Mouse (Mus musculus): Measurements from ENCODE around the gene Kcnmb2. TPM values are rescaled to one million over a fixed set of nuclear protein-coding genes. Genes with fewer than 3 reads are reported as not detected.

Gene Kcnmb2
- polyA plus RNA-seq, 1 experiment: 0.07 TPM

- Histone ChIP-seq H3K27ac (ENCODE audit: control insufficient read depth, insufficient read depth, low read length) (no peak overlapping the region), H3K4me1 (replicated peaks; ENCODE audit: control insufficient read depth, insufficient read depth, low read length) (no peaks in the 10 kb centered on the region), H3K27me3 (ENCODE audit: control insufficient read depth, insufficient read depth, low read length) (no peaks in the 10 kb centered on the region), H3K36me3 (ENCODE audit: control insufficient read depth, insufficient read depth, low read length) (no peaks in the 10 kb centered on the region), H3K4me3 (ENCODE audit: control insufficient read depth, insufficient read depth, low read length) (no peak overlapping the region)
- TF ChIP-seq CTCF (IDR thresholded peaks at IDR 0.05; ENCODE audit: borderline replicate concordance, control insufficient read depth, extremely low read depth, insufficient read depth, low read length, poor library complexity) (no peak), POLR2A (IDR thresholded peaks at IDR 0.05; ENCODE audit: control insufficient read depth, extremely low read depth, insufficient read depth, low read length, poor library complexity) (no peak)
- 93% methylated on average over 4 of the region's 4 CpGs for WGBS
- DNase-seq: no peak
Measured at GRCm38 (mm10) chr3:31985103-31985502, 82.8 kb downstream of the Kcnmb2 start.

- Histone ChIP-seq H3K27me3 (ENCODE audit: control insufficient read depth, insufficient read depth, low read length) (no peaks in the 10 kb centered on the region), H3K36me3 (ENCODE audit: control insufficient read depth, insufficient read depth, low read length) (no peaks in the 10 kb centered on the region)
- 90% methylated on average over 5 of the region's 5 CpGs for WGBS
Measured at GRCm38 (mm10) chr3:31991526-31992045, 89.3 kb downstream of the Kcnmb2 start.

GRCm38 (mm10) chr3:32011566-32011965, 109.3 kb downstream of the Kcnmb2 start:
- no peak for TF ChIP-seq CTCF (IDR thresholded peaks at IDR 0.05; ENCODE audit: borderline replicate concordance, control insufficient read depth, extremely low read depth, insufficient read depth, low read length, poor library complexity)
- TF ChIP-seq POLR2A (IDR thresholded peaks at IDR 0.05; ENCODE audit: control insufficient read depth, extremely low read depth, insufficient read depth, low read length, poor library complexity): no peak
- H3K4me1 ChIP-seq (replicated peaks; ENCODE audit: control insufficient read depth, insufficient read depth, low read length): no peaks in the 10 kb centered on the region
- no peak overlapping the region for H3K27ac ChIP-seq (ENCODE audit: control insufficient read depth, insufficient read depth, low read length)
- WGBS: 91% methylated on average over 5 of the region's 5 CpGs
- H3K27me3 ChIP-seq (ENCODE audit: control insufficient read depth, insufficient read depth, low read length): no peaks in the 10 kb centered on the region
- no peak overlapping the region for H3K4me3 ChIP-seq (ENCODE audit: control insufficient read depth, insufficient read depth, low read length)
- no peaks in the 10 kb centered on the region for H3K36me3 ChIP-seq (ENCODE audit: control insufficient read depth, insufficient read depth, low read length)
- DNase-seq: no peak

More at GRCm38 (mm10) chr3:31991526-31992045, 89.3 kb downstream of the Kcnmb2 start:
- no peak overlapping the region for H3K27ac ChIP-seq (ENCODE audit: control insufficient read depth, insufficient read depth, low read length)
- DNase-seq: no peak
- H3K4me3 ChIP-seq (ENCODE audit: control insufficient read depth, insufficient read depth, low read length): no peak overlapping the region
- TF ChIP-seq POLR2A (IDR thresholded peaks at IDR 0.05; ENCODE audit: control insufficient read depth, extremely low read depth, insufficient read depth, low read length, poor library complexity): no peak
- no peak for TF ChIP-seq CTCF (IDR thresholded peaks at IDR 0.05; ENCODE audit: borderline replicate concordance, control insufficient read depth, extremely low read depth, insufficient read depth, low read length, poor library complexity)
- no peaks in the 10 kb centered on the region for H3K4me1 ChIP-seq (replicated peaks; ENCODE audit: control insufficient read depth, insufficient read depth, low read length)

- TF ChIP-seq CTCF (IDR thresholded peaks at IDR 0.05; ENCODE audit: borderline replicate concordance, control insufficient read depth, extremely low read depth, insufficient read depth, low read length, poor library complexity) (no peak), POLR2A (IDR thresholded peaks at IDR 0.05; ENCODE audit: control insufficient read depth, extremely low read depth, insufficient read depth, low read length, poor library complexity) (no peak)
- WGBS: 94% methylated on average over 12 of the region's 12 CpGs
- Histone ChIP-seq H3K4me1 (replicated peaks; ENCODE audit: control insufficient read depth, insufficient read depth, low read length) (no peaks in the 10 kb centered on the region), H3K4me3 (ENCODE audit: control insufficient read depth, insufficient read depth, low read length) (no peak overlapping the region), H3K27ac (ENCODE audit: control insufficient read depth, insufficient read depth, low read length) (no peak overlapping the region), H3K36me3 (ENCODE audit: control insufficient read depth, insufficient read depth, low read length) (no peaks in the 10 kb centered on the region), H3K27me3 (ENCODE audit: control insufficient read depth, insufficient read depth, low read length) (no peaks in the 10 kb centered on the region)
- no peak for DNase-seq
Measured at GRCm38 (mm10) chr3:32012205-32012931, 110.1 kb downstream of the Kcnmb2 start.

- Histone ChIP-seq H3K27ac (ENCODE audit: control insufficient read depth, insufficient read depth, low read length) (no peak overlapping the region), H3K36me3 (ENCODE audit: control insufficient read depth, insufficient read depth, low read length) (no peaks in the 10 kb centered on the region), H3K27me3 (ENCODE audit: control insufficient read depth, insufficient read depth, low read length) (no peaks in the 10 kb centered on the region), H3K4me1 (replicated peaks; ENCODE audit: control insufficient read depth, insufficient read depth, low read length) (no peaks in the 10 kb centered on the region), H3K4me3 (ENCODE audit: control insufficient read depth, insufficient read depth, low read length) (no peak overlapping the region)
- no peak for DNase-seq
- 92% methylated on average over 6 of the region's 6 CpGs for WGBS
- TF ChIP-seq POLR2A (IDR thresholded peaks at IDR 0.05; ENCODE audit: control insufficient read depth, extremely low read depth, insufficient read depth, low read length, poor library complexity): no peak
- no peak for TF ChIP-seq CTCF (IDR thresholded peaks at IDR 0.05; ENCODE audit: borderline replicate concordance, control insufficient read depth, extremely low read depth, insufficient read depth, low read length, poor library complexity)
Measured at GRCm38 (mm10) chr3:32020981-32021380, 118.7 kb downstream of the Kcnmb2 start.

GRCm38 (mm10) chr3:32029375-32030050, 127.2 kb downstream of the Kcnmb2 start:
- Histone ChIP-seq H3K4me1 (replicated peaks; ENCODE audit: control insufficient read depth, insufficient read depth, low read length) (no peaks in the 10 kb centered on the region), H3K4me3 (ENCODE audit: control insufficient read depth, insufficient read depth, low read length) (no peak overlapping the region), H3K27me3 (ENCODE audit: control insufficient read depth, insufficient read depth, low read length) (no peaks in the 10 kb centered on the region), H3K27ac (ENCODE audit: control insufficient read depth, insufficient read depth, low read length) (no peak overlapping the region), H3K36me3 (ENCODE audit: control insufficient read depth, insufficient read depth, low read length) (no peaks in the 10 kb centered on the region)
- DNase-seq: no peak
- TF ChIP-seq CTCF (IDR thresholded peaks at IDR 0.05; ENCODE audit: borderline replicate concordance, control insufficient read depth, extremely low read depth, insufficient read depth, low read length, poor library complexity) (no peak), POLR2A (IDR thresholded peaks at IDR 0.05; ENCODE audit: control insufficient read depth, extremely low read depth, insufficient read depth, low read length, poor library complexity) (no peak)
- 90% methylated on average over 10 of the region's 10 CpGs for whole genome bisulfite sequencing
